Mouse (Mus musculus): ENCODE results near the gene Prune1. TPM values are rescaled to one million over a fixed set of nuclear protein-coding genes. Genes with fewer than 3 reads are reported as not detected.

Gene Prune1
- polyA plus RNA-seq, 1 experiment from 2014 or later, result 63.8 TPM

DNA sequence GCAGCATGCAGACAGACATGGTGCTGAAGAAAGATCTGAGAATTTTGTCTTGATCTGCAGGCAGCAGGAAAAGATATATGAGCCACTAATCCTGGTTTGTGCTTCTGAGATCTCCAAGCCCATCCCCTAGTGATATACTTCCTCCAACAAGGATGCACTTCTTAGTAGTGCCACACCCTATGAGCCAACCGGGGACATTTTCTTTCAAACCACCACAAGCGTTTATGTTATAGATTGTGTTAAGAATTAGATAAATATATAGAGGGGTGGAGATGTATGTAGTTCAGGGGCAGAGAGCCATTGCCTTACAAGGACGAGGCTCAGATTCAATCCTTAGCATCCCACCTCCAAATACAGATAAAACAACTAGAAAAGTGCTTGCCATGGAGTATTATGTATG is 28.6 kb upstream of the Prune1 start:
- H3K9me3 ChIP-seq (ENCODE audit: control insufficient read depth, low read length), result no peaks in the 10 kb centered on the region
- no peak overlapping the region for H3K9ac ChIP-seq
- H3K4me3 ChIP-seq (replicated peaks; ENCODE audit: low read length), result no peak overlapping the region
- H3K4me1 ChIP-seq (replicated peaks; ENCODE audit: control insufficient read depth, insufficient read depth, low read length), result 0 out of 2 replicates have a peak, but pooled peaks cover 3% of the 10 kb centered on the region
- WGBS, result 65% methylated on average over 3 of the region's 3 CpGs
- no peaks in the 10 kb centered on the region for H3K36me3 ChIP-seq (replicated peaks; ENCODE audit: control insufficient read depth, insufficient read depth)
- ATAC-seq (ENCODE audit: low FRiP score), result no peak
- DNase-seq (ENCODE audit: low spot score), result no peak
- no peaks in the 10 kb centered on the region for H3K27me3 ChIP-seq (ENCODE audit: control insufficient read depth, insufficient read depth, low read length)
- H3K4me2 ChIP-seq (replicated peaks), result no peak overlapping the region
- H3K27ac ChIP-seq, result no peak overlapping the region

DNA sequence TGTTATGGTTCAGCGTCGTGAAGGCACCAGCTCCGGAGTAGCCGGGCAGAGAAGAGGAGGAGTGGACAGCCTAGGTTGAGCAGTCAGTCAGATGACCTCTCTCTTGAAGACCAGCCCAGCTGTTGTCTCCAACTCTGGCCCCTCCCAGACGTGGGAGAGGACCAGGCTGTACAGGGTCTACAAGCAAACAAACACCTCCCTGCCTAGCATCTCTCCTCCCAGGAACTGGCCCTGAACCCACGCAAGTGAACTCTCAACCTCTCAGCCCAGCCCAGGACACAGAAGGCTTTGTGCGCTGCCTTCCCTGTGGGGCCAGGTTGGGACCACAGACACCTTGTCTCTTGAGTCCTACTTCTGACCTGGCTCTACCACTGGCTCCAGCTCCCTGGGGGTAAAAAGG is 25.2 kb upstream of the Prune1 start, which contains the start of gene Anxa9:
Gene Anxa9 (minus strand): TSS at position 77 of the 400 bp plus-strand sequence.
- Histone ChIP-seq H3K9ac (no peak within 1 kb of the TSS), H3K27ac (no peak within 1 kb of the TSS), H3K27me3 (ENCODE audit: control insufficient read depth, insufficient read depth, low read length) (no peaks in the 10 kb centered on the region), H3K4me3 (replicated peaks; ENCODE audit: low read length) (no peak within 1 kb of the TSS), H3K36me3 (replicated peaks; ENCODE audit: control insufficient read depth, insufficient read depth) (no peaks in the 10 kb centered on the region), H3K9me3 (ENCODE audit: control insufficient read depth, low read length) (no peaks in the 10 kb centered on the region), H3K4me2 (replicated peaks) (no peak within 1 kb of the TSS), H3K4me1 (replicated peaks; ENCODE audit: control insufficient read depth, insufficient read depth, low read length) (no peaks in the 10 kb centered on the region)
- 65% methylated on average over 7 of the region's 7 CpGs for WGBS
- DNase-seq (ENCODE audit: low spot score) (no peak), ATAC-seq (ENCODE audit: low FRiP score) (no peak)

DNA sequence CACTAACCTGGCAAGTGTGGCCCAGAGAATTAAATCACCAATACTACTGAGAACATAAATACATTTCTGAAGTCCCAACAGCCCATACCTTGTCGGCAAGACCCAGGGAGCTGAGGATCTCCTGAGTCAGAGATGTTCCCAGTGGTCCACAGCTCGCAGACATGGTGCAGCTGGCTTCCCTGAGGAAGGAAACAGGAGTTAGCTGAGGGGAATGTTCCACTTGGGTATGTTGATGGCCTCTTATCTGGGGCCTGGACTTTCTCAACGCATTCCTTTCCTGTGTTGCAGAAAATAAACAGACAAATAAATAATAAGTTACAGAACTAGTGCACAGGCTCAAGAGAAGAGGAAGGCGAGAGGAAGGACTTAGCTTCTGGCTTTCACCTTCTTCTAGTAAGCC is 24.4 kb upstream of the Prune1 start:
- Histone ChIP-seq H3K4me3 (replicated peaks; ENCODE audit: low read length) (no peak overlapping the region), H3K9me3 (ENCODE audit: control insufficient read depth, low read length) (no peaks in the 10 kb centered on the region), H3K4me2 (replicated peaks) (no peak overlapping the region), H3K9ac (no peak overlapping the region), H3K27me3 (ENCODE audit: control insufficient read depth, insufficient read depth, low read length) (no peaks in the 10 kb centered on the region), H3K36me3 (replicated peaks; ENCODE audit: control insufficient read depth, insufficient read depth) (no peaks in the 10 kb centered on the region), H3K4me1 (replicated peaks; ENCODE audit: control insufficient read depth, insufficient read depth, low read length) (no peaks in the 10 kb centered on the region), H3K27ac (no peak overlapping the region)
- 86% methylated on average over 4 of the region's 4 CpGs for WGBS
- DNase-seq (ENCODE audit: low spot score) (no peak), ATAC-seq (ENCODE audit: low FRiP score) (no peak)

DNA sequence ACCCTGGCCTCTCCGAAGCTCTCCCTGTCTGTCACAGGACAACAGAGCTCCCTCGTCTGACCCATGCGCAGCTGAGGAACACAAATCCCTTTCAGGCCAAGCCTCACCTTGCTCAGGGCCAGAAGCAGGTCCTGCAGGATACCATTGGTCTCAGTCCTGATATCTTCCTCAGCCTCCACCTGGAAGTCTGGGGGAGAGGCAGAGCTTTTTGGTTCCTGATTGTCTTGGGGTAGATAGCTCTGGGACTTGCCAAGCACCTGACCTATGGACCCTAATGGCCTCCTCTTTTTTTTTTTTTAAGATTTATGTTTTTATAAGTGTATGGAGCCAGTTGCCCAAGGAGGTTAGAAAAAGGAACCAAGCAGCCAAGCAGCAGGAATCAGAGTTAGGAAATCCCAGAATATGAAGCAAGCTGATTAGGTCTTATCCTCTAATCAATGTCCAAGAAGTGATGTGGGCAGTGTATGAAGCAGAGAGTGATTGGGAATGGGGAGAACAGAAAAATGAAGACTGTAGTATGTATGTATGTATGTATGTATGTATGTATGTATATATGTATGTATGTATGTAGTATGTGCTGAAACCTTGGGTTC is 19.4 kb upstream of the Prune1 start:
- no peak overlapping the region for H3K9ac ChIP-seq
- no peak overlapping the region for H3K4me2 ChIP-seq (replicated peaks)
- DNase-seq (ENCODE audit: low spot score), result no peak
- H3K4me3 ChIP-seq (replicated peaks; ENCODE audit: low read length), result no peak overlapping the region
- ATAC-seq (ENCODE audit: low FRiP score), result no peak
- H3K27me3 ChIP-seq (ENCODE audit: control insufficient read depth, insufficient read depth, low read length), result no peaks in the 10 kb centered on the region
- H3K4me1 ChIP-seq (replicated peaks; ENCODE audit: control insufficient read depth, insufficient read depth, low read length), result no peaks in the 10 kb centered on the region
- H3K36me3 ChIP-seq (replicated peaks; ENCODE audit: control insufficient read depth, insufficient read depth), result no peaks in the 10 kb centered on the region
- H3K27ac ChIP-seq, result no peak overlapping the region
- WGBS, result 80% methylated on average over 3 of the region's 3 CpGs
- no peaks in the 10 kb centered on the region for H3K9me3 ChIP-seq (ENCODE audit: control insufficient read depth, low read length)

DNA sequence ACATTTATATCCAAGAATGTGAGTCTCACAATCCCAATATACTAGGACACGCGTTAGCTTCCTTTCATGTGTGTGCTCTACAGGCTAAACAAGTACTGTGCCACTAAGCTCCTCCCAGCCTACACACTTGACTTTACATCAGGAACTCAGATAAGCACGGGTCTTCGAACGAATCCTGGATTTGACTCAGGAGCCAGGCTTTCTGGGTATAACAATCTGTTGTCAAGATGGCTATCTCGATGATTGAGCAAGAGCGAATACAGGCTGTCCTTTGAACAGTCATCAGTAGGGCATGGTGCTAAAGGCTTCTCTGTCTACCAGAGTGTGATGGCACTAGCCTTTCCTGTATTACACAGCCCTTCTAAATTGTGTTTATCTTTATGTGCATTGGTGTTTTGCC is 16.1 kb upstream of the Prune1 start:
- no peak overlapping the region for H3K4me2 ChIP-seq (replicated peaks)
- no peaks in the 10 kb centered on the region for H3K27me3 ChIP-seq (ENCODE audit: control insufficient read depth, insufficient read depth, low read length)
- no peak overlapping the region for H3K27ac ChIP-seq
- WGBS, result 92% methylated on average over 7 of the region's 7 CpGs
- DNase-seq (ENCODE audit: low spot score), result no peak
- no peaks in the 10 kb centered on the region for H3K9me3 ChIP-seq (ENCODE audit: control insufficient read depth, low read length)
- H3K4me3 ChIP-seq (replicated peaks; ENCODE audit: low read length), result no peak overlapping the region
- peaks cover 28% of the 10 kb centered on the region for H3K36me3 ChIP-seq (replicated peaks; ENCODE audit: control insufficient read depth, insufficient read depth)
- H3K9ac ChIP-seq, result no peak overlapping the region
- no peaks in the 10 kb centered on the region for H3K4me1 ChIP-seq (replicated peaks; ENCODE audit: control insufficient read depth, insufficient read depth, low read length)
- no peak for ATAC-seq (ENCODE audit: low FRiP score)

DNA sequence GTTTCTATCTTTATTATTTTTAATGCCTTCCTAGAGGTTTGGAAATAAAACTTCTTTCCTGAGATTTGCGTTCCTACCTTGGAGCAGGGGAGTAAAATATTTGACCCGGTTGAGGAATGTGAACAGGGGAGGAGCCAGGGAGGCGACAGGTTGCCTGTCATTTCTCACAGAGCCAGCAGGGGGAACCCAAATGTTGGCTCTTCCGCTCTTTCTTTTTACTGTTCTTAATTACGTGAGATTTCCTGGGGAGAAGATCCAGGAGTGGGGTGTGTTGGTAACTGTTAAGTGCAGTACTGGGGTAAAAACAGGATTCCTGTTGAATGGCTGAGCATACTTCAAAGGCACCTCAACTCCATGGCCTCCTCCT is 14.2 kb upstream of the Prune1 start:
- Histone ChIP-seq H3K9ac (no peak overlapping the region), H3K4me2 (replicated peaks) (no peak overlapping the region), H3K27me3 (ENCODE audit: control insufficient read depth, insufficient read depth, low read length) (no peaks in the 10 kb centered on the region), H3K4me1 (replicated peaks; ENCODE audit: control insufficient read depth, insufficient read depth, low read length) (no peaks in the 10 kb centered on the region), H3K36me3 (replicated peaks; ENCODE audit: control insufficient read depth, insufficient read depth) (peaks cover 41% of the 10 kb centered on the region), H3K4me3 (replicated peaks; ENCODE audit: low read length) (no peak overlapping the region), H3K27ac (no peak overlapping the region), H3K9me3 (ENCODE audit: control insufficient read depth, low read length) (no peaks in the 10 kb centered on the region)
- ATAC-seq (ENCODE audit: low FRiP score), result no peak
- DNase-seq (ENCODE audit: low spot score), result peak; percentile 48
- WGBS, result 11% methylated on average over 5 of the region's 5 CpGs

DNA sequence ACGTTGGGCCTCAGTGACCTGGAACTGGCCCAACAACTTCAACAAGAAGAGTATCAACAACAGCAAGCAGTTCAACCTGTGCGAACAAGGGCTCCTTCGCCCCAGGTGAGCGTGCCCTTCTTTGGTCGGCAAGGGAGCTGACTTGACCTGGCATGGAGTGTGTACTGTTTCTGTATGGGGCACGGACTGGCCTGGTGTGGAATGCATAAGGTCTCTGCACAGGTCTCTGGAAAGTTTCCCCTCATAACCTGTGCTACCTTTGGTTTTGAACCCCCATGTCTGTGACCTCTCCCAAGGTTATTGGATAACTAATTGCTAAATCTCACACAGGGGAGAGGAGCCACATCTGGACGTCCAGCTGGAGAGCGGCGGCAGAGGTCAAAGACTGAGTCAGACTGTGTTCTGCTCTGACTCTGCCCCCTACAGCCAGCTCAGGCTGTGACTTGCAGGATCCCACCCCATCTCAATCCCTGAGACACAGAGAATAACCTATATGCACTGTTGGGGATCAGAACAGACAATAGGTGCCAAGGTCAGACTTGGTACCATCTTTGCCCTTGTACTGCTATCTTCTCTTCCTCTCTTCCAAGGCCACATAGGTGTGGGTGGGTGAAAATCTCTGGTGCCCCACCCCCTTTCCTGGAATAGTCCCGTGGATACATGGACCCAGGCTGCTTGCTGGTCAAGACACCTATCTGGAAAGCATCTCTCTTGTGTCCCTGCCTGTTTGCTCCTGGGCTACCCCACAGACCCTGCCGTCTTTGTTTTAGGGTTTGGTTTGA is 13.6 kb upstream of the Prune1 start:
- Histone ChIP-seq H3K4me1 (replicated peaks; ENCODE audit: control insufficient read depth, insufficient read depth, low read length) (no peaks in the 10 kb centered on the region), H3K27me3 (ENCODE audit: control insufficient read depth, insufficient read depth, low read length) (no peaks in the 10 kb centered on the region), H3K36me3 (replicated peaks; ENCODE audit: control insufficient read depth, insufficient read depth) (peaks cover 41% of the 10 kb centered on the region), H3K27ac (no peak overlapping the region), H3K4me3 (replicated peaks; ENCODE audit: low read length) (no peak overlapping the region), H3K9ac (no peak overlapping the region), H3K9me3 (ENCODE audit: control insufficient read depth, low read length) (no peaks in the 10 kb centered on the region), H3K4me2 (replicated peaks) (no peak overlapping the region)
- 81% methylated on average over 11 of the region's 11 CpGs for WGBS
- DNase-seq (ENCODE audit: low spot score) (no peak), ATAC-seq (ENCODE audit: low FRiP score) (no peak)

DNA sequence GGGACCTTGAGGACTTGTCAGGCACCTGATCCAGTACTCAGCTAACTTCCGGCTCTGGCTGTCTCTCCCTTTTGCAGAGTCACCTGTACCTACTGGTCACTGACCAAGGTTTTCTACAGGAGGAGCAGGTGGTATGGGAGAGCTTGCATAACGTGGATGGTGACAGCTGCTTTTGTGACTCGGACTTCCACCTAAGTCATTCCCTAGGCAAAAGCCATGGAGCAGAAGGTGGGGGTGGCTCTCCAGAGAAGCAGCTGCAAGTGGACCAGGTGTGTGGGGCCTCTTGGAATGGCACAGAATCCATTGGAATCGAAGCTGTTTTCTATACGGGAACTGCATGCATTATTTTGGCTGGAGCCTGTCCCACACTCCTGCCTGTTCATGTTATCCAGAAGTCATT is 12.8 kb upstream of the Prune1 start:
- Histone ChIP-seq H3K4me3 (replicated peaks; ENCODE audit: low read length) (no peak overlapping the region), H3K27ac (no peak overlapping the region), H3K4me2 (replicated peaks) (no peak overlapping the region), H3K9me3 (ENCODE audit: control insufficient read depth, low read length) (no peaks in the 10 kb centered on the region), H3K4me1 (replicated peaks; ENCODE audit: control insufficient read depth, insufficient read depth, low read length) (no peaks in the 10 kb centered on the region), H3K9ac (no peak overlapping the region), H3K27me3 (ENCODE audit: control insufficient read depth, insufficient read depth, low read length) (no peaks in the 10 kb centered on the region), H3K36me3 (replicated peaks; ENCODE audit: control insufficient read depth, insufficient read depth) (peaks cover 41% of the 10 kb centered on the region)
- ATAC-seq (ENCODE audit: low FRiP score) (no peak), DNase-seq (ENCODE audit: low spot score) (no peak)
- WGBS, result 90% methylated on average over 5 of the region's 5 CpGs

DNA sequence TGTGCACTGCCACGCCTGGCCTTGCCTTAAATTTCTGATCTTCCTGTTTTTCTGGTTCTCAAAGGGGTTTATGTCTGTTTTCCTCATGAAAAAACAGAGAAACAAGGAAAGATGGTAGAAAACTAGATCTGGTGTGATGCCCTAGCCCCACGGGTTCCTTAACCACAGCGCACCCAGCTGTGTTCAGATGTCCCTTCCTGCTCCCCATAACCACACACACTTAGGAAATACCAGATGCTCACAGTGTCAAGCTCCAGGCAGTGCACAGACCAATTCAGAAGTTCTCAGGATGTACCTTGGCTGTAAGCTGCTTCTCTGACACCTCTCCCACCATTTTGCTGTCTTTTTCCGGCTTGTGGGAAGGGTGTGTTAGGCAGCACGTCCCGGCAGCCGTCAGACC is 12.4 kb upstream of the Prune1 start:
- no peak overlapping the region for H3K27ac ChIP-seq
- no peak overlapping the region for H3K9ac ChIP-seq
- ATAC-seq (ENCODE audit: low FRiP score), result no peak
- peaks cover 45% of the 10 kb centered on the region for H3K36me3 ChIP-seq (replicated peaks; ENCODE audit: control insufficient read depth, insufficient read depth)
- 92% methylated on average over 7 of the region's 7 CpGs for WGBS
- DNase-seq (ENCODE audit: low spot score), result no peak
- H3K4me1 ChIP-seq (replicated peaks; ENCODE audit: control insufficient read depth, insufficient read depth, low read length), result no peaks in the 10 kb centered on the region
- H3K9me3 ChIP-seq (ENCODE audit: control insufficient read depth, low read length), result no peaks in the 10 kb centered on the region
- no peak overlapping the region for H3K4me3 ChIP-seq (replicated peaks; ENCODE audit: low read length)
- H3K27me3 ChIP-seq (ENCODE audit: control insufficient read depth, insufficient read depth, low read length), result no peaks in the 10 kb centered on the region
- no peak overlapping the region for H3K4me2 ChIP-seq (replicated peaks)

Data from hindbrain, embryonic 14.5 days (tissue).